Comparison of ENCODE assay signal across 8 mouse cellular contexts in genomic region chr4:109476554-109477014, GRCm38 (mm10). TPM values are rescaled to one million over a fixed set of nuclear protein-coding genes. Genes with fewer than 3 reads are reported as not detected.
DNase-seq lines count a peak whose midpoint lies in the region; ATAC-seq and TF ChIP-seq lines count a peak whose summit lies in the region.

No protein-coding gene starts in this region.

- H3K27me3 ChIP-seq in CH12.LX (replicated peaks) = peaks cover 15% of the 10 kb centered on the region
- H3K27me3 ChIP-seq in forebrain, embryonic 12.5 days = no peaks in the 10 kb centered on the region
- H3K27me3 ChIP-seq in liver, postnatal 0 days (ENCODE audit: insufficient read depth, low read length) = no peaks in the 10 kb centered on the region
- peaks cover 2% of the 10 kb centered on the region; the same call in 1 of the 2 replicates for H3K27me3 ChIP-seq in neural tube, embryonic 14.5 days (ENCODE audit: control insufficient read depth, insufficient read depth, low read length)

- no peak for TF ChIP-seq EP300 in CH12.LX (IDR thresholded peaks at IDR 0.05; ENCODE audit: low read length)
- no peak for TF ChIP-seq EP300 in liver, postnatal 0 days (IDR thresholded peaks at IDR 0.05; ENCODE audit: low read depth)

- no peak overlapping the region for H3K27ac ChIP-seq in CH12.LX (ENCODE audit: insufficient read depth, low read depth)
- H3K27ac ChIP-seq in forebrain, embryonic 12.5 days = peak overlapping the region; percentile 95
- peak overlapping the region; percentile 97 for H3K27ac ChIP-seq in liver, postnatal 0 days (ENCODE audit: low read depth)
- peak overlapping the region; percentile 96 for H3K27ac ChIP-seq in neural tube, embryonic 14.5 days (ENCODE audit: low read depth, low read length)

- TF ChIP-seq RAD21 in CH12.LX (IDR thresholded peaks at IDR 0.05; ENCODE audit: low read depth, low read length) = no peak

- ATAC-seq in forebrain, embryonic 12.5 days (ENCODE audit: low FRiP score) = peak; percentile 99
- ATAC-seq in liver, postnatal 0 days = peak; percentile 97
- peak; percentile 99 for ATAC-seq in neural tube, embryonic 14.5 days (ENCODE audit: low read depth)

- in situ Hi-C loops in CH12.LX (cut with MboI; ENCODE audit: low pct_ligation_motif_present, low pct_unique_long_range_greater_than_20kb, low sequenced_read_pairs) = no loop called here

- H3K4me1 ChIP-seq in CH12.LX (ENCODE audit: control insufficient read depth in 1 of 2, insufficient read depth in 2 of 2) = peaks cover 0 to 30% of the 10 kb centered on the region in 2 experiments; a peak in 2 of 4 replicates
- peaks cover 10% of the 10 kb centered on the region for H3K4me1 ChIP-seq in forebrain, embryonic 12.5 days
- H3K4me1 ChIP-seq in liver, postnatal 0 days (ENCODE audit: insufficient read depth) = peaks cover 13% of the 10 kb centered on the region
- peaks cover 8% of the 10 kb centered on the region for H3K4me1 ChIP-seq in neural tube, embryonic 14.5 days (ENCODE audit: control insufficient read depth, insufficient read depth, low read length)

- peak; percentile 62 for DNase-seq in CH12.LX (ENCODE audit: extremely low read depth)
- DNase-seq in c-Kit-positive CD71-positive TER-119-negative erythroid progenitor cells, embryonic 14.5 days (ENCODE audit: low read depth) = peak; percentile 60
- peak; percentile 93 to 94 for DNase-seq in heart, postnatal 10 days
- peak; percentile 57 for DNase-seq in large intestine, adult 2 months (ENCODE audit: low read depth, low spot score)
- DNase-seq in liver, postnatal 0 days = peak; percentile 93
- peak; percentile 95 for DNase-seq in testis, postnatal 10 days (ENCODE audit: low spot score)

- peak overlapping the region; percentile 86 for H3K4me2 ChIP-seq in CH12.LX (ENCODE audit: insufficient read depth, low read depth, poor library complexity, severe bottlenecking)
- peak overlapping the region; percentile 76 for H3K4me2 ChIP-seq in forebrain, embryonic 12.5 days
- H3K4me2 ChIP-seq in liver, postnatal 0 days (ENCODE audit: low read depth, low read length) = peak overlapping the region; percentile 88
- peak overlapping the region; percentile 74 for H3K4me2 ChIP-seq in neural tube, embryonic 14.5 days (ENCODE audit: low read depth, low read length)

- no peaks in the 10 kb centered on the region for H3K9me3 ChIP-seq in CH12.LX (replicated peaks; ENCODE audit: low read length)
- no peaks in the 10 kb centered on the region for H3K9me3 ChIP-seq in forebrain, embryonic 12.5 days
- H3K9me3 ChIP-seq in liver, postnatal 0 days (ENCODE audit: low read length) = no peaks in the 10 kb centered on the region
- no peaks in the 10 kb centered on the region for H3K9me3 ChIP-seq in neural tube, embryonic 14.5 days (ENCODE audit: control insufficient read depth, low read length)

- H3K79me2 ChIP-seq in CH12.LX (replicated peaks; ENCODE audit: control insufficient read depth, extremely low read depth, insufficient read depth, poor library complexity, severe bottlenecking) = peaks cover 28% of the 10 kb centered on the region

- H3K4me3 ChIP-seq in CH12.LX (replicated peaks in 1 of 3; ENCODE audit: low read depth in 2 of 3, low read length in 2 of 3, poor library complexity in 1 of 3) = peak overlapping the region; percentile 70 to 96 (median 93)
- H3K4me3 ChIP-seq in forebrain, embryonic 12.5 days (replicated peaks) = peak overlapping the region; percentile 93
- peak overlapping the region; percentile 70 for H3K4me3 ChIP-seq in liver, postnatal 0 days (ENCODE audit: low read depth, low read length)
- peak overlapping the region; percentile 94 for H3K4me3 ChIP-seq in neural tube, embryonic 14.5 days (ENCODE audit: low read depth, low read length)

- under 1% methylated on average over 29 of the region's 39 CpGs for WGBS in forebrain, embryonic 12.5 days
- 1% methylated on average over 39 of the region's 39 CpGs for WGBS in large intestine, adult 2 months
- under 1% methylated on average over 38 of the region's 39 CpGs for WGBS in liver, postnatal 0 days (ENCODE audit: insufficient replicate concordance)
- WGBS in neural tube, embryonic 14.5 days = 0% methylated on average over 27 of the region's 39 CpGs

- TF ChIP-seq POLR2A in CH12.LX (IDR thresholded peaks at IDR 0.05; ENCODE audit: low read depth, low read length) = peak; percentile 87

- peak in 1 of 2 experiments; percentile 19; a peak in 1 of 4 replicates for TF ChIP-seq CTCF in CH12.LX (conservative IDR thresholded peaks at IDR 0.05 in 1 of 2, IDR thresholded peaks at IDR 0.05 in 1 of 2; ENCODE audit: low read depth in 2 of 2, low read length in 2 of 2)
- TF ChIP-seq CTCF in liver, postnatal 0 days (IDR thresholded peaks at IDR 0.05; ENCODE audit: low read depth) = peak; percentile 44

- dilution Hi-C loops in CH12.LX (cut with MboI; ENCODE audit: extremely low pct_ligation_motif_present, extremely low pct_unique_long_range_greater_than_20kb, low sequenced_read_pairs) = no loop called here

- intact Hi-C loops in heart, postnatal 10 days (cut with DNase I) = loop anchor here (5.0 kb wide), 1 partner anchor 191 kb away; the partner anchor contains the start of gene Cdkn2c

- peaks cover 3 to 17% of the 10 kb centered on the region in 2 experiments for H3K36me3 ChIP-seq in CH12.LX (replicated peaks in 1 of 2; ENCODE audit: control insufficient read depth in 1 of 2, insufficient read depth in 1 of 2, low read length in 1 of 2)
- H3K36me3 ChIP-seq in forebrain, embryonic 12.5 days (replicated peaks) = peaks cover 11% of the 10 kb centered on the region; the same call in 1 of the 2 replicates
- peaks cover 2% of the 10 kb centered on the region for H3K36me3 ChIP-seq in liver, postnatal 0 days (replicated peaks; ENCODE audit: insufficient read depth, low read length)
- H3K36me3 ChIP-seq in neural tube, embryonic 14.5 days (ENCODE audit: control insufficient read depth, insufficient read depth, low read length) = no peaks in the 10 kb centered on the region

- peak overlapping the region; percentile 99 for H3K9ac ChIP-seq in CH12.LX (ENCODE audit: insufficient read depth, low read depth)
- H3K9ac ChIP-seq in forebrain, embryonic 12.5 days = peak overlapping the region; percentile 95
- peak overlapping the region; percentile 89 for H3K9ac ChIP-seq in liver, postnatal 0 days (replicated peaks)
- H3K9ac ChIP-seq in neural tube, embryonic 14.5 days (replicated peaks; ENCODE audit: low read depth, low read length) = peak overlapping the region; percentile 98

TF ChIP-seq in CH12.LX, 34 proteins besides CTCF, POLR2A, EP300 and RAD21:
- peak; percentile 57; the same call in 1 of the 2 replicates for TF ChIP-seq UBTF (IDR thresholded peaks at IDR 0.05; ENCODE audit: low read depth, low read length)
- TF ChIP-seq MAZ (IDR thresholded peaks at IDR 0.05; ENCODE audit: low read depth, low read length) = peak; percentile 19; the same call in 1 of the 2 replicates
- TF ChIP-seq NELFE (IDR thresholded peaks at IDR 0.05; ENCODE audit: low read depth, low read length) = peak; percentile 92
- TF ChIP-seq MEF2A (IDR thresholded peaks at IDR 0.05; ENCODE audit: borderline replicate concordance, low read depth, low read length) = peak; percentile 32; the same call in 1 of the 2 replicates
- TF ChIP-seq NRF1 (IDR thresholded peaks at IDR 0.05; ENCODE audit: low read depth, low read length) = no peak
- TF ChIP-seq ZMIZ1 (IDR thresholded peaks at IDR 0.05; ENCODE audit: low read depth, low read length) = peak; percentile 81; the same call in 1 of the 2 replicates
- peak; percentile 49; the same call in 1 of the 2 replicates for TF ChIP-seq TBP (conservative IDR thresholded peaks at IDR 0.05; ENCODE audit: low read depth, low read length)
- TF ChIP-seq TCF12 (IDR thresholded peaks at IDR 0.05; ENCODE audit: low read depth, low read length) = peak; percentile 61
- TF ChIP-seq IRF4 (IDR thresholded peaks at IDR 0.05; ENCODE audit: low read depth, low read length) = peak; percentile 24; the same call in 1 of the 2 replicates
- no peak for TF ChIP-seq RCOR1 (conservative IDR thresholded peaks at IDR 0.05; ENCODE audit: low read depth, low read length)

RNA-seq across cellular contexts. Expression of gene Rnf11, which starts 7.9 kb away (rescaled TPM):
- total RNA-seq in CH12.LX (2012; rRNA removed) = 11.4 and 11.9 TPM in 2 replicates
- total RNA-seq in CH12.LX (2014; rRNA removed) = 30.9 and 32.5 TPM in 2 replicates
- polyA plus RNA-seq in CH12.LX (2012; ENCODE audit: insufficient read length, low read depth) = 13.7 and 14.8 TPM in 2 replicates
- polyA plus RNA-seq in forebrain, embryonic 12.5 days (2016; fragmentation: Nextera tagmentation; extraction: Ambion mirVana) = 49.1 and 53.8 TPM in 2 replicates
- total RNA-seq in heart, postnatal 10 days (2021) = 100 to 1,000 TPM; 107 to 112 TPM
- 12.3 and 12.8 TPM in 2 replicates for polyA plus RNA-seq in large intestine, adult 2 months (2012; rRNA removed)
- polyA plus RNA-seq in liver, postnatal 0 days (2015; fragmentation: Nextera tagmentation; extraction: Ambion mirVana) = 34.0 and 38.4 TPM in 2 replicates
- polyA plus RNA-seq in neural tube, embryonic 14.5 days (2014; fragmentation: Nextera tagmentation; extraction: Ambion mirVana) = 95.5 and 99.6 TPM in 2 replicates

RNA-seq across cellular contexts. Expression of gene 4930522H14Rik, which starts 54.5 kb away (rescaled TPM):
- not detected in 2 replicates for total RNA-seq in CH12.LX (2012; rRNA removed)
- not detected in 2 replicates for total RNA-seq in CH12.LX (2014; rRNA removed)
- polyA plus RNA-seq in CH12.LX (2012; ENCODE audit: insufficient read length, low read depth) = not detected in 2 replicates
- polyA plus RNA-seq in forebrain, embryonic 12.5 days (2016; fragmentation: Nextera tagmentation; extraction: Ambion mirVana) = not detected in 2 replicates
- total RNA-seq in heart, postnatal 10 days (2021) = not detected
- polyA plus RNA-seq in large intestine, adult 2 months (2012; rRNA removed) = not detected in 2 replicates
- polyA plus RNA-seq in liver, postnatal 0 days (2015; fragmentation: Nextera tagmentation; extraction: Ambion mirVana) = not detected in 2 replicates
- polyA plus RNA-seq in neural tube, embryonic 14.5 days (2014; fragmentation: Nextera tagmentation; extraction: Ambion mirVana) = not detected in 2 replicates
